Mouse (Mus musculus) liver, postnatal 0 days (tissue): ENCODE results near the gene Maff.

Source experiments
- CTCF ChIP-seq: sonication (generic); IDR thresholded peaks from 2 replicates; pipeline ENCODE4 v1.5.1; 2016; ENCODE audit warnings: antibody characterized with exemption, low read depth
- EP300 ChIP-seq: IDR thresholded peaks from 2 replicates; pipeline ENCODE4 v1.6.1; 2016; ENCODE audit warnings: antibody characterized with exemption, low read depth, mild to moderate bottlenecking

DNA sequence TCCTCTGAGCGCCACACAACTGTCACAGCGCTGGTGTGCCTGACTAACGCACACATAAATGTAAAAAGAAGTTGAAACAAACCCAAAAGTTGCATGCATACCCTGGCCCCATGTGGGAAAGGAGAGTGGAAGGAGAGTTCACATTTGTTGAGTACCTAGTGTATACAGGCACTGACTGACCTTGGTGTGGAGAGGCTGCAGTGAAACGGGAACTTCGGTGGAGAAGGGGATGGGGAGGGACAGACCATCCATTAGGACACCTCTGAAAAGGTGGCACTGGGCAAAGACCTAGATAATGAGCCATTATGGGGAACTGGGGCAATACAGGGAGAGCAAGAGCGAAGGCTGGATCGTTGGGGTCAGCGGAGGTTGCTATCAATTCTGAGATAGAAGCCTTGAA, 10.1 kb downstream of the Maff start:
- TF ChIP-seq CTCF = no peak
- TF ChIP-seq EP300 = no peak
